Mouse (Mus musculus) testis, adult 2 months (tissue): ENCODE results near the gene Gm20852. TPM values are rescaled to one million over a fixed set of nuclear protein-coding genes. Genes with fewer than 3 reads are reported as not detected.
"Not testable (repeated sequence)": the region's sequence is repeated elsewhere in the genome, so short reads cannot be mapped to it uniquely, and the experiment has no call there.

Experiments used
- H3K27ac ChIP-seq: fragments of 200-500 bp; 2 replicates; pipeline ENCODE4 v1.5.1; 2012; ENCODE audit warnings: low read depth, low read length; ENCODE audit not compliant: control insufficient read depth, insufficient read depth
- H3K27me3 ChIP-seq: fragments of 200-500 bp; 2 replicates; pipeline ENCODE4 v1.6.1; 2012; ENCODE audit warnings: mild to moderate bottlenecking, low read length, moderate library complexity; ENCODE audit not compliant: control insufficient read depth, insufficient read depth
- H3K36me3 ChIP-seq: fragments of 200-500 bp; 2 replicates; pipeline ENCODE4 v1.6.1; 2012; ENCODE audit warnings: mild to moderate bottlenecking, low read length; ENCODE audit not compliant: control insufficient read depth, insufficient read depth
- H3K4me1 ChIP-seq: fragments of 200-500 bp; 2 replicates; pipeline ENCODE4 v1.6.1; 2012; ENCODE audit warnings: low read length; ENCODE audit not compliant: control insufficient read depth, insufficient read depth
- H3K4me3 ChIP-seq: fragments of 200-500 bp; 2 replicates; pipeline ENCODE4 v1.5.1; 2012; ENCODE audit warnings: low read depth, mild to moderate bottlenecking, low read length, moderate library complexity, mixed read lengths; ENCODE audit not compliant: control insufficient read depth
- polyA plus RNA-seq: library from polyadenylated mRNA; depleted of rRNA; stranded (reverse); fragments of >200 nt; gene quantifications from 2 replicates; pipeline ENCODE4 v1.2.3, GENCODE M21; 2012; rRNA removed

The Gm20852 gene
- polyA plus RNA-seq: 4.6 and 5.3 TPM in 2 replicates

GRCm38 (mm10) chrY:66742023-66742422 is at the start of gene Gm20852:
Gm20852 (minus strand) TSS chrY:66742123.
- H3K27ac ChIP-seq, H3K4me3 ChIP-seq, H3K4me1 ChIP-seq, H3K27me3 ChIP-seq, H3K36me3 ChIP-seq: not testable (repeated sequence)
